Mouse (Mus musculus) ovary, postnatal 14 days (tissue): Measurements from ENCODE around the gene Dmbx1.

Source experiments
- DNase-seq: peaks from one replicate; pipeline ENCODE4 v3.0.0; 2022; ENCODE audit warnings: low spot score

The Dmbx1 gene

GRCm38 (mm10) chr4:115890066-115890465 is 49.7 kb downstream of the Dmbx1 start:
- no peak for DNase-seq

- no peak for DNase-seq
These were observed 52.9 kb downstream of the Dmbx1 start for GRCm38 (mm10) chr4:115886875-115887274.

GRCm38 (mm10) chr4:115885846-115886245 is 53.9 kb downstream of the Dmbx1 start:
- no peak for DNase-seq

- no peak for DNase-seq
These were observed 55.7 kb downstream of the Dmbx1 start, which contains the start of gene Kncn for GRCm38 (mm10) chr4:115884022-115884421. Gene Kncn, plus strand, starts transcription at chr4:115884400.

GRCm38 (mm10) chr4:115882195-115882594 is 57.5 kb downstream of the Dmbx1 start:
- DNase-seq = no peak

GRCm38 (mm10) chr4:115881183-115881582 is 58.5 kb downstream of the Dmbx1 start:
- no peak for DNase-seq

- no peak for DNase-seq
These were observed 60.9 kb downstream of the Dmbx1 start for GRCm38 (mm10) chr4:115878828-115879227.

- DNase-seq = no peak
These were observed 61.5 kb downstream of the Dmbx1 start for GRCm38 (mm10) chr4:115878216-115878678.

GRCm38 (mm10) chr4:115873231-115873630 is 66.5 kb downstream of the Dmbx1 start:
- no peak for DNase-seq

GRCm38 (mm10) chr4:115869512-115870210 is 70.1 kb downstream of the Dmbx1 start:
- DNase-seq = no peak
